Mouse (Mus musculus) ES-E14 (cell line): ENCODE results near the gene Ddx17. TPM values are rescaled to one million over a fixed set of nuclear protein-coding genes. Genes with fewer than 3 reads are reported as not detected.

Experiments
- DNase-seq: peaks from one replicate; pipeline ENCODE4 v3.0.0-alpha.2; 2013; ENCODE audit warnings: low read depth, low spot score
- H3K27ac ChIP-seq: 2 replicates; pipeline ENCODE4 v1.5.1; 2012; ENCODE audit warnings: low read depth, mild to moderate bottlenecking, low read length, moderate library complexity, mixed read lengths; ENCODE audit not compliant: poor library complexity, insufficient read depth, severe bottlenecking
- H3K36me3 ChIP-seq: 2 replicates; pipeline ENCODE4 v1.6.1; 2012; ENCODE audit warnings: mild to moderate bottlenecking, low read length, moderate library complexity, mixed read lengths; ENCODE audit not compliant: control insufficient read depth, poor library complexity, insufficient read depth, severe bottlenecking
- H3K4me1 ChIP-seq, 2 experiments: fragments of 150-350 bp in 1 of 2; sonication (generic) in 1 of 2; 2 replicates each; pipeline ENCODE4 v1.6.1; 2012; ENCODE audit warnings: low read length in 2 of 2, mild to moderate bottlenecking in 1 of 2, mixed read lengths in 1 of 2; ENCODE audit not compliant: control insufficient read depth in 2 of 2, insufficient read depth in 2 of 2, poor library complexity in 1 of 2
- H3K4me3 ChIP-seq, 2 experiments: fragments of 150-350 bp in 1 of 2; sonication (generic) in 1 of 2; 2 replicates each; pipeline ENCODE4 v1.5.1; 2012; ENCODE audit warnings: low read length in 2 of 2, low read depth in 1 of 2, mild to moderate bottlenecking in 1 of 2, mixed read lengths in 1 of 2; ENCODE audit not compliant: insufficient read depth in 1 of 2, poor library complexity in 1 of 2, severe bottlenecking in 1 of 2
- H3K9ac ChIP-seq: 2 replicates; pipeline ENCODE4 v1.6.1; 2012; ENCODE audit warnings: low read depth, mild to moderate bottlenecking, low read length, mixed read lengths; ENCODE audit not compliant: poor library complexity, insufficient read depth, severe bottlenecking
- H3K9me3 ChIP-seq: fragments of 150-350 bp; sonication (generic); 2 replicates; pipeline ENCODE4 v1.6.1; 2012; ENCODE audit warnings: low read depth, mild to moderate bottlenecking, low read length; ENCODE audit not compliant: control insufficient read depth, insufficient read depth
- CHD2 ChIP-seq: IDR thresholded peaks from 2 replicates; pipeline ENCODE4 v1.6.1; 2014; ENCODE audit warnings: mild to moderate bottlenecking, low read depth, low read length, inconsistent platforms
- HCFC1 ChIP-seq: IDR thresholded peaks from 2 replicates; pipeline ENCODE4 v1.6.1; 2012; ENCODE audit warnings: low read length, inconsistent platforms, borderline replicate concordance; ENCODE audit not compliant: insufficient read depth
- MAFK ChIP-seq: IDR thresholded peaks from 2 replicates; pipeline ENCODE4 v1.6.1; 2014; ENCODE audit warnings: mild to moderate bottlenecking, low read depth, low read length, inconsistent platforms; ENCODE audit not compliant: insufficient read depth
- ZC3H11A ChIP-seq: IDR thresholded peaks from 2 replicates; pipeline ENCODE4 v1.6.1; 2012; ENCODE audit warnings: low read depth, mild to moderate bottlenecking, inconsistent platforms, low read length, borderline replicate concordance
- ZNF384 ChIP-seq: IDR thresholded peaks from 2 replicates; pipeline ENCODE4 v1.6.1; 2012; ENCODE audit warnings: low read depth, low read length, inconsistent platforms
- in situ Hi-C, 2 experiments: fragments of 600-800 bp; cut with MboI; formaldehyde crosslinking; loops; one replicate each; pipeline ENCODE4 v1.15.1; 2025; ENCODE audit warnings: low sequenced_read_pairs in 2 of 2, inconsistent platforms in 1 of 2; ENCODE audit not compliant: unreplicated experiment in 2 of 2
- total RNA-seq: library from RNA; depleted of rRNA; stranded (reverse); fragments of 300-350 nt; gene quantifications from 2 replicates; pipeline ENCODE4 v1.2.3, GENCODE M21; 2012

Ddx17 gene
- total RNA-seq, 1 experiment: 211 TPM

DNA sequence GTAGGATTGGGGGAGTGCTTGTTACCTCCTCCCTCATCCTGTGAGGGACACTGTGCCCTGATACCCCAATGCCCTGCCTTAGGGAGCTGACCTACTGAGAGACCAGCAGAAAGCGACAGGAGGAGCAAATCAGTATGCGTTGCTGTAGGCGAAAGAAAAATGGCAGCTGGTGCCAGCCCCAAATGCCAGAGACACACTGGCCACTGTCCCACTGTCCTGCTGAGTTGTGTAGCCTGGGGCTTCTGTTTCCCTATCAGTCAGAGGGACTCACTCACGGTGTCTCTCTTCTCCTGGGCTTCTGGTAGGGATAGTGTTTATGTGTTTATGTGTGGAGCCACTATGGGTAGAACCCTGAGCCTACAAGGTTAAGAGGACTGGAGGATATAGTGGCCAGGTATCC lies 28.8 kb downstream of the Ddx17 start:
- TF ChIP-seq CHD2 (no peak), ZNF384 (no peak), HCFC1 (no peak), ZC3H11A (no peak), MAFK (no peak)
- Histone ChIP-seq H3K9me3 (no peaks in the 10 kb centered on the region), H3K36me3 (peaks cover under 1% of the 10 kb centered on the region; the same call in 1 of the 2 replicates), H3K4me1 (peaks cover 8 to 24% of the 10 kb centered on the region in 2 experiments; a peak in 3 of 4 replicates), H3K9ac (no peak overlapping the region), H3K4me3 (no peak overlapping the region), H3K27ac (no peak overlapping the region)
- in situ Hi-C loops: no loop called here
- DNase-seq: no peak

DNA sequence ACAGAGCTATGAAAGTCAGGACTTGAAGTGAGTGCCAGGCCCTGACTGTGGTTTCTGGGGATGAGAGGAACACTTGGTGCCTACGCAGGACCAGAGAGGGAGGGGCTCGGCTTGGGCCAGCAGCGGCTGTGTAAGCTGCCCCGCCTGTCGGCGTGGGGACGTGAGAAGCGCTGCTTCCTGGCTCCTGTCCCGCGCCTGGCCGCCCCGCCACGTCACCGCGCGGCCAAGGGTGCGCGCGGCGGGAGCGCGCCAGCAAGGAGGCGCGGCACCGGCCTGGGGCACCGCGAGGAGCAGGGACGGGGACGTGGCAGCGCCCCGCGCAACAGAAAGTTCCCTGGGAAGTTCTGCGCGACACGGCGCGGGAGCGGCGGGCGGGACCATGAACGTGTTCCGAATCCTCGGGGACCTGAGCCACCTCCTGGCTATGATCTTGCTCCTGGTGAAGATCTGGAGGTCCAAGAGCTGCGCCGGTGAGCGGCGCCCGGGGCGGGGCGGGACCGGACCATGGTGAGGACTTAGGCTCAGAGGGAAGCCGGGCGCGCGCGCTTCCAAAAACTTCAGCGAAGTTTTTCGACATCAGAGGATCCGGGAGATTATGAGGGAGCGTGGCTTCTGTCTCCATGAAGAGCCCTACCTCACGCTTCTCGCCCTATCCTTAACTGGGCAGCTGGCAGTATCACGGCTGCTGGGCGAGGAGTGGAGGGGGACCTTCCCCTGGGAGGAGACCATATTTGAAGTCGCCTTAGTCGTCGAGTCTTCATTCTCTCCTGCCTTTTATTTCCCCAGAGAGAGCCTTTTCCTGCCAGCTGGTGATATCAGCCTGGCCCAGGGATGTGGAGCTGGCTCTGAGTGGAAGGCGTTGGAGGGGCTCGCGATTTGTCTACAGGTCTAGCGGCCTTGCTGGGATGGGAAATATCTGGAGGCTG lies 30.1 kb downstream of the Ddx17 start, which contains the start of gene Kdelr3:
TSS of gene Kdelr3 (plus strand) at position 241 of the 926 bp plus-strand sequence.
- Histone ChIP-seq H3K4me1 (peaks cover 12 to 24% of the 10 kb centered on the region in 2 experiments; a peak in 3 of 4 replicates), H3K9me3 (no peaks in the 10 kb centered on the region), H3K9ac (peak within 1 kb of the TSS; percentile 68), H3K36me3 (no peaks in the 10 kb centered on the region), H3K4me3 (peak within 1 kb of the TSS; percentile 79 to 94), H3K27ac (no peak within 1 kb of the TSS)
- DNase-seq: no peak
- in situ Hi-C loops: no loop called here
- TF ChIP-seq ZC3H11A: no peak
- TF ChIP-seq HCFC1: no peak
- TF ChIP-seq MAFK: no peak
- no peak for TF ChIP-seq ZNF384
- TF ChIP-seq CHD2: no peak

- Histone ChIP-seq H3K9me3 (no peaks in the 10 kb centered on the region), H3K27ac (no peak overlapping the region), H3K4me1 (peaks cover 9 to 16% of the 10 kb centered on the region in 2 experiments; a peak in 3 of 4 replicates), H3K36me3 (no peaks in the 10 kb centered on the region), H3K4me3 (no peak overlapping the region), H3K9ac (no peak overlapping the region)
- no peak for TF ChIP-seq MAFK
- no peak for TF ChIP-seq ZNF384
- no peak for TF ChIP-seq ZC3H11A
- TF ChIP-seq CHD2: no peak
- no peak for TF ChIP-seq HCFC1
- in situ Hi-C loops: no loop called here
- no peak for DNase-seq
These were observed 32.6 kb downstream of the Ddx17 start for GRCm38 (mm10) chr15:79513940-79514339.

DNA sequence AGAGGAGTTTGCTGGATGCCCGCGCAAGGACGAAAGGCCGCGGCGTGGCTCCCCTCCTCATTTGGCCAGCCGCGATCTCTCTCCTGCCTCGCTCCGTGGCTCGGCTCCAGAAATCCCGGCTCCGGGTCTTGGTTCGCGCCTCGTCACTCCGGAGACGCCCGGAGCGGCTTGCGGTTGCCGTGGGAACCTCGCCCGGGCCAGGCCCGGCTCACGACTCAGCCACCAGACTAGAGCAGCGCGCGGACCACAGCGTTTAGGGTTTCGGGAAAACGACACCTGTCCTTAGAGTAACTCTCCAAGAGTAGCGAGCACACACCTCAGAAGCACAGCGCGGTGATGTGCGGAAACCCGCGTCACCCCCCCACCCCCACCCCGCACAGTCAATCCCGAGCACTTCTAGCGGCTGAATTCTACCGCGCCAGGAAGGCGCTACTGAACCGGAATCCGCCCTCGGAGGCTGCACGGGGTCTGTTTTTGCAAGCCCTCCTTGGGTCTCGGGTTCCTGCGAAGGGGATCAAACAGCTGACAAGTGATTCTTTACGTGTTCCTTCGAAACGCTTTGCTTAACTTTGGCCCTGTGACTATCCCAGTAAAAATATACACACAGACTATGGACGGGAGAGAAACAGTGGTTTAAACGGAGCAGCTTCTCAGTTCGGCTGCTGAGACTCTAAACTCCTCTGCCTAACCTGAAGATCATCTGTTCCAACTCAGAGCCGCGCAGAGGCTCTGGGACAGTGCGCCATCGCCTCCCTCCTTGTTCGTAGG lies 34.8 kb downstream of the Ddx17 start:
- DNase-seq: peak; percentile 54
- H3K9me3 ChIP-seq: no peaks in the 10 kb centered on the region
- peaks cover 3 to 4% of the 10 kb centered on the region in 2 experiments; a peak in 2 of 4 replicates for H3K4me1 ChIP-seq
- H3K36me3 ChIP-seq: no peaks in the 10 kb centered on the region
- no peak overlapping the region for H3K27ac ChIP-seq
- H3K4me3 ChIP-seq: peak overlapping the region; percentile 52 to 67
- in situ Hi-C loops: no loop called here
- peak overlapping the region; percentile 28 for H3K9ac ChIP-seq
- TF ChIP-seq HCFC1 (no peak), ZC3H11A (no peak), ZNF384 (no peak), MAFK (no peak), CHD2 (no peak)
